In the genomic region with DNA sequence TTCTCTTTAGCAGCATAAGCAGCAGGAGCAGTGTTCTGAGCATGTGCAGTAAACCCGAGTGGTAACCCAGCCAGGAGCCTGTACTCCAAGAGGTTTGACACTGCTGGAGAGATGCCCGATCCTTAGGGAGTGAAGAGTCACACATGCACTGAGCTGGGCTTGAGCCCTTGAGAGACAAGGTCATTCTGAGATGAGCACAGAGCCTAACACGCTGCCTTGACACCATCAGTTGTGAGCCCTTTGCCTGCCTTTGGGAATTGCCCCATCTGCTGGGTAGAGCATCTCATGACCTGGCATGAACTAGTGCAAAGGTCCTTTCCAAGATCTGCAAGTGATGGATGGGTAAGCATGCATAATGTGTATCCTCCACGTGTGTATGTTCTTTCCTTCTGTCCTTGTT, we compare ENCODE assay signal across 13 mouse cellular contexts. TPM values are rescaled to one million over a fixed set of nuclear protein-coding genes. Genes with fewer than 3 reads are reported as not detected.
A peak's percentile ranks its signal among the peaks of the same experiment; 100 is the strongest.
DNase-seq lines count a peak whose midpoint lies in the region; ATAC-seq and TF ChIP-seq lines count a peak whose summit lies in the region.
"Had no signal": no experiment of that assay in that cellular context is flagged by ENCODE, and none has a peak within 500 bp of the region (broad histone marks: within the 10 kb centered on the region; RNA-seq: fewer than 3 reads in every experiment).

No protein-coding gene starts in this region.

- no peaks in the 10 kb centered on the region for H3K27me3 ChIP-seq in heart, postnatal 0 days (ENCODE audit: control insufficient read depth, insufficient read depth, low read length)
- H3K27me3 ChIP-seq in heart, embryonic 11.5 days (ENCODE audit: control insufficient read depth, insufficient read depth, low read length), result no peaks in the 10 kb centered on the region
- no peaks in the 10 kb centered on the region for H3K27me3 ChIP-seq in lung, postnatal 0 days (replicated peaks; ENCODE audit: insufficient read depth, low read length)
- no peaks in the 10 kb centered on the region for H3K27me3 ChIP-seq in thymus, adult 2 months (ENCODE audit: control insufficient read depth, insufficient read depth, low read length)
- H3K27me3 ChIP-seq: limb, embryonic 13.5 days had no signal

- H3K4me1 ChIP-seq in heart, postnatal 0 days (ENCODE audit: control insufficient read depth, insufficient read depth), result no peaks in the 10 kb centered on the region
- H3K4me1 ChIP-seq in heart, embryonic 11.5 days (ENCODE audit: control insufficient read depth, insufficient read depth, low read length), result no peaks in the 10 kb centered on the region; the same call in 1 of the 2 replicates
- no peaks in the 10 kb centered on the region for H3K4me1 ChIP-seq in lung, postnatal 0 days (ENCODE audit: insufficient read depth, low read depth, low read length)
- no peaks in the 10 kb centered on the region for H3K4me1 ChIP-seq in thymus, adult 2 months (replicated peaks; ENCODE audit: control insufficient read depth, insufficient read depth, low read length)

- no peak for TF ChIP-seq POLR2A in thymus, adult 2 months (IDR thresholded peaks at IDR 0.05; ENCODE audit: control insufficient read depth, extremely low read depth, insufficient read depth, low read length, poor library complexity)

- no peak for DNase-seq in heart, postnatal 0 days (ENCODE audit: low spot score)
- no peak for DNase-seq in lung, postnatal 0 days (ENCODE audit: low spot score)
- no peak for DNase-seq in lung, adult 18-20 months
- DNase-seq in adrenal gland, adult 8-10 months, result peak; percentile 64
- no peak for DNase-seq in thymus, adult 2 months
- DNase-seq in left cerebral cortex, adult 8-10 months (ENCODE audit: low spot score in 2 of 2), result no peak
- DNase-seq: cerebellum, adult 9-11 months; lung, postnatal 14 days; right cerebral cortex, postnatal 14 days; thymus, postnatal 25 days had no signal

- ATAC-seq in heart, postnatal 0 days (ENCODE audit: insufficient read depth, low read depth), result peak; percentile 38; the same call in 1 of the 2 replicates
- no peak for ATAC-seq in heart, embryonic 11.5 days (replicated peaks; ENCODE audit: insufficient number of reproducible peaks, low FRiP score, low TSS enrichment)
- no peak for ATAC-seq in lung, postnatal 0 days

- no peak overlapping the region for H3K4me2 ChIP-seq in heart, postnatal 0 days (ENCODE audit: low read depth, low read length)
- H3K4me2 ChIP-seq in heart, embryonic 11.5 days, result no peak overlapping the region
- H3K4me2 ChIP-seq in lung, postnatal 0 days (replicated peaks; ENCODE audit: low read depth, low read length), result no peak overlapping the region
- H3K4me2 ChIP-seq: limb, embryonic 13.5 days had no signal

- no peak for TF ChIP-seq EP300 in heart, postnatal 0 days (IDR thresholded peaks at IDR 0.05; ENCODE audit: low read depth)
- no peak for TF ChIP-seq EP300 in lung, postnatal 0 days (IDR thresholded peaks at IDR 0.05)

- H3K9ac ChIP-seq in heart, postnatal 0 days (replicated peaks; ENCODE audit: low read depth, low read length), result no peak overlapping the region
- no peak overlapping the region for H3K9ac ChIP-seq in heart, embryonic 11.5 days (ENCODE audit: low read depth, low read length)
- no peak overlapping the region for H3K9ac ChIP-seq in lung, postnatal 0 days (replicated peaks; ENCODE audit: low read depth)
- H3K9ac ChIP-seq: limb, embryonic 13.5 days had no signal

- H3K9me3 ChIP-seq in heart, postnatal 0 days (replicated peaks; ENCODE audit: control insufficient read depth, low read length), result no peaks in the 10 kb centered on the region
- H3K9me3 ChIP-seq in heart, embryonic 11.5 days (replicated peaks; ENCODE audit: control insufficient read depth, low read length), result no peaks in the 10 kb centered on the region
- no peaks in the 10 kb centered on the region for H3K9me3 ChIP-seq in lung, postnatal 0 days (ENCODE audit: low read length)
- H3K9me3 ChIP-seq: embryonic facial prominence, embryonic 10.5 days; limb, embryonic 13.5 days had no signal

- peak; percentile 51; the same call in 1 of the 2 replicates for TF ChIP-seq CTCF in heart, postnatal 0 days (IDR thresholded peaks at IDR 0.05; ENCODE audit: low read depth)
- TF ChIP-seq CTCF in lung, postnatal 0 days (IDR thresholded peaks at IDR 0.05), result peak; percentile 41
- TF ChIP-seq CTCF in thymus, adult 2 months (IDR thresholded peaks at IDR 0.05; ENCODE audit: borderline replicate concordance, control insufficient read depth, extremely low read depth, insufficient read depth, low read length, poor library complexity), result no peak

- H3K27ac ChIP-seq in heart, postnatal 0 days (ENCODE audit: low read depth), result no peak overlapping the region
- H3K27ac ChIP-seq in heart, embryonic 11.5 days (ENCODE audit: low read depth, low read length), result no peak overlapping the region
- no peak overlapping the region for H3K27ac ChIP-seq in lung, postnatal 0 days (ENCODE audit: low read length)
- H3K27ac ChIP-seq in thymus, adult 2 months (ENCODE audit: control insufficient read depth, insufficient read depth, low read length), result no peak overlapping the region
- H3K27ac ChIP-seq: embryonic facial prominence, embryonic 10.5 days; limb, embryonic 13.5 days had no signal

- 34% methylated on average over 4 of the region's 4 CpGs for WGBS in heart, postnatal 0 days
- 51% methylated on average over 4 of the region's 4 CpGs for WGBS in heart, embryonic 11.5 days (ENCODE audit: insufficient replicate concordance)
- WGBS in lung, postnatal 0 days, result 56% methylated on average over 4 of the region's 4 CpGs
- 66% methylated on average over 4 of the region's 4 CpGs for WGBS in thymus, adult 2 months

- H3K4me3 ChIP-seq in heart, postnatal 0 days (ENCODE audit: low read depth, low read length), result no peak overlapping the region
- H3K4me3 ChIP-seq in heart, embryonic 11.5 days (ENCODE audit: low read depth, low read length), result no peak overlapping the region
- H3K4me3 ChIP-seq in lung, postnatal 0 days (ENCODE audit: low read depth, low read length), result no peak overlapping the region
- H3K4me3 ChIP-seq in thymus, adult 2 months (ENCODE audit: control insufficient read depth, insufficient read depth, low read length), result no peak overlapping the region
- H3K4me3 ChIP-seq: embryonic facial prominence, embryonic 10.5 days; limb, embryonic 13.5 days had no signal

- no peaks in the 10 kb centered on the region for H3K36me3 ChIP-seq in heart, postnatal 0 days (replicated peaks; ENCODE audit: control insufficient read depth, insufficient read depth, low read length)
- no peaks in the 10 kb centered on the region for H3K36me3 ChIP-seq in heart, embryonic 11.5 days (ENCODE audit: control insufficient read depth, insufficient read depth, low read length)
- H3K36me3 ChIP-seq in lung, postnatal 0 days (ENCODE audit: insufficient read depth, low read length), result no peaks in the 10 kb centered on the region
- no peaks in the 10 kb centered on the region for H3K36me3 ChIP-seq in thymus, adult 2 months (ENCODE audit: control insufficient read depth, insufficient read depth, low read length)
- H3K36me3 ChIP-seq: embryonic facial prominence, embryonic 10.5 days; limb, embryonic 13.5 days had no signal

RNA-seq across cellular contexts. Expression of gene Adamts8, which starts 29.6 kb away (rescaled TPM):
- total RNA-seq in heart, postnatal 0 days (2014; rRNA removed; ENCODE audit: low replicate concordance), result 15.6 and 24.3 TPM in 2 replicates
- polyA plus RNA-seq in heart, postnatal 0 days (2015; fragmentation: Nextera tagmentation; extraction: Ambion mirVana), result 9.2 and 11.6 TPM in 2 replicates
- 6.0 and 6.7 TPM in 2 replicates for polyA plus RNA-seq in heart, embryonic 11.5 days (2014; fragmentation: Nextera tagmentation; extraction: Ambion mirVana)
- polyA plus RNA-seq in lung, postnatal 0 days (2015; fragmentation: Nextera tagmentation; extraction: Ambion mirVana), result 10.5 and 10.7 TPM in 2 replicates
- under 1 TPM; 0.12 to 0.91 (median 0.64) TPM for total RNA-seq in adrenal gland, adult 8-10 months (2022)
- polyA plus RNA-seq in thymus, adult 2 months (2012; rRNA removed), result 0.52 and 0.57 TPM in 2 replicates
- total RNA-seq in left cerebral cortex, adult 8-10 months (2022), result 1 to 10 TPM; 2.9 to 3.8 (median 3.0) TPM

RNA-seq across cellular contexts. Expression of gene Adamts15, which starts 49.7 kb away (rescaled TPM):
- total RNA-seq in heart, postnatal 0 days (2014; rRNA removed; ENCODE audit: low replicate concordance), result 4.3 and 8.4 TPM in 2 replicates
- 2.1 and 3.1 TPM in 2 replicates for polyA plus RNA-seq in heart, postnatal 0 days (2015; fragmentation: Nextera tagmentation; extraction: Ambion mirVana)
- 5.7 and 7.2 TPM in 2 replicates for polyA plus RNA-seq in heart, embryonic 11.5 days (2014; fragmentation: Nextera tagmentation; extraction: Ambion mirVana)
- 8.7 and 10.2 TPM in 2 replicates for polyA plus RNA-seq in lung, postnatal 0 days (2015; fragmentation: Nextera tagmentation; extraction: Ambion mirVana)
- 1 to 10 TPM; 3.8 to 8.2 (median 5.1) TPM for total RNA-seq in adrenal gland, adult 8-10 months (2022)
- 0.88 and 1.5 TPM in 2 replicates for polyA plus RNA-seq in thymus, adult 2 months (2012; rRNA removed)
- total RNA-seq in left cerebral cortex, adult 8-10 months (2022), result 1 to 10 TPM; 4.2 to 5.0 (median 4.7) TPM

RNA-seq across cellular contexts. Expression of gene Zbtb44, which starts 58.5 kb away (rescaled TPM):
- 30.1 and 31.6 TPM in 2 replicates for total RNA-seq in heart, postnatal 0 days (2014; rRNA removed; ENCODE audit: low replicate concordance)
- 4.3 and 5.4 TPM in 2 replicates for polyA plus RNA-seq in heart, postnatal 0 days (2015; fragmentation: Nextera tagmentation; extraction: Ambion mirVana)
- 4.2 and 7.1 TPM in 2 replicates for polyA plus RNA-seq in heart, embryonic 11.5 days (2014; fragmentation: Nextera tagmentation; extraction: Ambion mirVana)
- polyA plus RNA-seq in lung, postnatal 0 days (2015; fragmentation: Nextera tagmentation; extraction: Ambion mirVana), result 7.9 and 9.4 TPM in 2 replicates
- 10 to 100 TPM; 44.8 to 62.2 (median 51.1) TPM for total RNA-seq in adrenal gland, adult 8-10 months (2022)
- polyA plus RNA-seq in thymus, adult 2 months (2012; rRNA removed), result 10.4 and 14.7 TPM in 2 replicates
- 10 to 100 TPM; 35.5 to 49.7 (median 40.8) TPM for total RNA-seq in left cerebral cortex, adult 8-10 months (2022)
